Mouse (Mus musculus) testis, adult 2 months (tissue): Measurements from ENCODE around the gene Palld. TPM values are rescaled to one million over a fixed set of nuclear protein-coding genes. Genes with fewer than 3 reads are reported as not detected.

Source experiments
- H3K27ac ChIP-seq: fragments of 200-500 bp; 2 replicates; pipeline ENCODE4 v1.5.1; 2012; ENCODE audit warnings: low read depth, low read length; ENCODE audit not compliant: control insufficient read depth, insufficient read depth
- H3K27me3 ChIP-seq: fragments of 200-500 bp; 2 replicates; pipeline ENCODE4 v1.6.1; 2012; ENCODE audit warnings: mild to moderate bottlenecking, low read length, moderate library complexity; ENCODE audit not compliant: control insufficient read depth, insufficient read depth
- H3K36me3 ChIP-seq: fragments of 200-500 bp; 2 replicates; pipeline ENCODE4 v1.6.1; 2012; ENCODE audit warnings: mild to moderate bottlenecking, low read length; ENCODE audit not compliant: control insufficient read depth, insufficient read depth
- H3K4me1 ChIP-seq: fragments of 200-500 bp; 2 replicates; pipeline ENCODE4 v1.6.1; 2012; ENCODE audit warnings: low read length; ENCODE audit not compliant: control insufficient read depth, insufficient read depth
- H3K4me3 ChIP-seq: fragments of 200-500 bp; 2 replicates; pipeline ENCODE4 v1.5.1; 2012; ENCODE audit warnings: low read depth, mild to moderate bottlenecking, low read length, moderate library complexity, mixed read lengths; ENCODE audit not compliant: control insufficient read depth
- CTCF ChIP-seq: fragments of 200-500 bp; IDR thresholded peaks from 2 replicates; pipeline ENCODE4 v1.5.1; 2012; ENCODE audit warnings: low read depth, mild to moderate bottlenecking, inconsistent platforms, low read length, moderate library complexity; ENCODE audit not compliant: control insufficient read depth, insufficient read depth, insufficient replicate concordance
- POLR2A ChIP-seq: fragments of 200-500 bp; IDR thresholded peaks from 2 replicates; pipeline ENCODE4 v1.6.1; 2012; ENCODE audit warnings: low read depth, mild to moderate bottlenecking, inconsistent platforms, low read length, moderate library complexity; ENCODE audit not compliant: control insufficient read depth
- polyA plus RNA-seq: library from polyadenylated mRNA; depleted of rRNA; stranded (reverse); fragments of >200 nt; gene quantifications from 2 replicates; pipeline ENCODE4 v1.2.3, GENCODE M21; 2012

Gene Palld
- polyA plus RNA-seq, 1 experiment: 7.8 TPM

- Histone ChIP-seq H3K36me3 (no peaks in the 10 kb centered on the region), H3K27ac (no peak overlapping the region)
- TF ChIP-seq CTCF (no peak), POLR2A (no peak)
Observed at GRCm38 (mm10) chr8:61700298-61700697, 202.2 kb downstream of the Palld start.

GRCm38 (mm10) chr8:61698959-61699358, 203.5 kb downstream of the Palld start:
- H3K36me3 ChIP-seq: no peaks in the 10 kb centered on the region
- H3K4me3 ChIP-seq: no peak overlapping the region
- H3K27ac ChIP-seq: no peak overlapping the region
- no peaks in the 10 kb centered on the region for H3K4me1 ChIP-seq
- no peak for TF ChIP-seq CTCF
- H3K27me3 ChIP-seq: no peaks in the 10 kb centered on the region

More at GRCm38 (mm10) chr8:61700298-61700697, 202.2 kb downstream of the Palld start:
- Histone ChIP-seq H3K27me3 (no peaks in the 10 kb centered on the region), H3K4me1 (no peaks in the 10 kb centered on the region), H3K4me3 (no peak overlapping the region)

GRCm38 (mm10) chr8:61697728-61698385, 204.6 kb downstream of the Palld start:
- Histone ChIP-seq H3K4me3 (no peak overlapping the region), H3K27me3 (no peaks in the 10 kb centered on the region), H3K27ac (no peak overlapping the region), H3K36me3 (no peaks in the 10 kb centered on the region), H3K4me1 (no peaks in the 10 kb centered on the region)
- TF ChIP-seq POLR2A (no peak), CTCF (no peak)

- Histone ChIP-seq H3K27ac (no peak overlapping the region), H3K36me3 (no peaks in the 10 kb centered on the region), H3K27me3 (no peaks in the 10 kb centered on the region), H3K4me3 (no peak overlapping the region), H3K4me1 (no peaks in the 10 kb centered on the region)
- TF ChIP-seq CTCF: no peak
- no peak for TF ChIP-seq POLR2A
Observed at GRCm38 (mm10) chr8:61696846-61697455, 205.5 kb downstream of the Palld start.

GRCm38 (mm10) chr8:61695416-61695815, 207.1 kb downstream of the Palld start:
- no peaks in the 10 kb centered on the region for H3K27me3 ChIP-seq
- TF ChIP-seq POLR2A: no peak
- no peak for TF ChIP-seq CTCF
- H3K4me1 ChIP-seq: no peaks in the 10 kb centered on the region
- no peak overlapping the region for H3K27ac ChIP-seq
- no peaks in the 10 kb centered on the region for H3K36me3 ChIP-seq
- no peak overlapping the region for H3K4me3 ChIP-seq

GRCm38 (mm10) chr8:61692866-61693265, 209.6 kb downstream of the Palld start:
- H3K4me1 ChIP-seq: no peaks in the 10 kb centered on the region
- TF ChIP-seq CTCF (no peak), POLR2A (no peak)
- H3K36me3 ChIP-seq: no peaks in the 10 kb centered on the region
- no peak overlapping the region for H3K27ac ChIP-seq
- H3K4me3 ChIP-seq: no peak overlapping the region
- H3K27me3 ChIP-seq: no peaks in the 10 kb centered on the region

GRCm38 (mm10) chr8:61692129-61692528, 210.4 kb downstream of the Palld start:
- Histone ChIP-seq H3K4me3 (no peak overlapping the region), H3K27me3 (no peaks in the 10 kb centered on the region), H3K36me3 (no peaks in the 10 kb centered on the region), H3K4me1 (no peaks in the 10 kb centered on the region), H3K27ac (no peak overlapping the region)
- TF ChIP-seq CTCF: no peak
- TF ChIP-seq POLR2A: no peak

GRCm38 (mm10) chr8:61691391-61691790, 211.1 kb downstream of the Palld start:
- no peaks in the 10 kb centered on the region for H3K27me3 ChIP-seq
- H3K4me3 ChIP-seq: no peak overlapping the region
- TF ChIP-seq POLR2A (no peak), CTCF (no peak)
- no peak overlapping the region for H3K27ac ChIP-seq
- no peaks in the 10 kb centered on the region for H3K36me3 ChIP-seq
- H3K4me1 ChIP-seq: no peaks in the 10 kb centered on the region
